Mouse (Mus musculus): Measurements from ENCODE around the gene Zdhhc19.
"Not testable (repeated sequence)": the region's sequence is repeated elsewhere in the genome, so short reads cannot be mapped to it uniquely, and the experiment has no call there.

The Zdhhc19 gene

DNA sequence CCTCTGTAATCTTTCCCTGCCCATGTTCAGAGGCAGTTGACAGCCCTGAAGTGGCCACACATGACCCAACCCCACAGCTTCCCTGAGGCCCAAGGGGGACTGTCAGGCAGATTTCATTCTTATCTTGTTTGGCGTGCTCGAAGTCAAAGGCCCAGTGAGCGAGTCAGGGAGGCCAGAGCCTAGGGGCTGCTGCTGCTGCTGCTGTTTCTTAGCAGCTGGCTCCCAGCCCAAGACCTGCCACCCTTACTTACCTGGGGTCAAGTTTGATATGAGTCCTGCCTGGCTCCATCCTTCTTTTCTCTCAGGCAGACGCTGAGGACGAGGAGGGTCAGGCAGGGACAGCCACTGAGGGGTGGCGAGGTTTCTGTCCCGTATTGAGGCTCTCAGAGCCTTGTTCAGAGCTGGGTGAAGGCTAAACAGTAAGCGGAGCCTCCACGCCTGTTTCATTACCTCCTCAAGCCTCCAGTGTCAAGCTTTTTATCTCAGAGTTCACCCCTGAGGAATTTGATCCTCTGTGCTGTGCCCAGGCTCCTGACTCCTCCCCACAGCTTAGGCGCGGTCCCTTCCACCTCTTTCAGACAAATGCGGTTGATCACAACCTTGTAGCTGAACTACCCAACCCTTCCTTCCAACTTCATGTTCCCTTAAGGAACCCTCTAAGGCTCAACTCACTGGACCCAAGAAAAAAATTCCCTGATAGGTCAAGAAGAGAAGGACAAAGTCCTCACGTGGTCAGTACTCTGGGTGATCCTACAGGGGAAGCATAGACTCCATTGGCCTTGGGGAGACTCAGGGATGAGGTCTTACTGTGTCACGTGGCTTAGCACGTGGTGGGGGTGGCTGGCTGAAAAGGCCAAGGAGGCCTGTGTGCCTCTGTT, 8.6 kb upstream of the Zdhhc19 start, which contains the start of gene Slc51a:
Gene Slc51a, minus strand, starts transcription at position 646 of the 878 bp plus-strand sequence.
- DNase-seq (ENCODE audit: low read depth, low spot score): no peak

DNA sequence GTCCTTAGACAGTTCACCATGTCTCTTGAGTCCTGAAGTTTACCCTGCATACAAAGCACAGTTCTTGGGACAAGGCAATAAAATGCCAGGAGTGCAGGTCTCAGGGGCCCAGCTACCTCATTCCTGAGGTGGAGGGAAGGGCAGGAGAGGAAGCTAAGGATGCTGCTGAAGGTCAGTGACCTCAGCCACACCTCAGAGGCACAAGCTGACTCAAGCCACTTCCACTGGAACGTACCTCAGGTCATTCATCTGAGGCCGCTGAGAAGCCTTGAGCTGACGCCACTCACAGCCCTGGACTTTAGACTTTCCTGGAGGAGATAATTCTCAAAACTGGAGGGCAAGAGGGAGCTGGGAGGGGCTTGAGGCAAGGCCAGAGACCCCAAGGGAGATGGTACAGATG, 7.1 kb upstream of the Zdhhc19 start:
- DNase-seq (ENCODE audit: low read depth, low spot score): no peak

DNA sequence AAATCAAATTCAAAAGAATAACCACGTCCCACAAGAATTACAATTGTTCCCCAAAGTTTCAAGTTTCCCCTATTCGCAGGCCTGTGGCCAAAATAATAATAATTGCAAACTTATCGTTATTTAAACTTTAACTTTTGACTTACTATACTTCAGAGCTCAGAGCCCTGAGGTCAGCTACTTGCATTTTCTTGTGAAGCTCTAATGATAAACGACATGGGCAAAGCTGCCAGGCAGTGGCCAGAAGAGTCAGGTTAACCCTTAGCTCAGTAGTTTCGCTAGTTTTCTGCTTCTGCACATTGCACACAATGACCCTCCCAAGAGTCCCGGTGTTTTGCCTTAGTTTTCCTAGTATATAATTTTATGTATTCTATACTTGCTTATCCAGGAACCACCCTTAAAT, 1.7 kb upstream of the Zdhhc19 start:
- DNase-seq (ENCODE audit: low read depth, low spot score): not testable (repeated sequence)

DNA sequence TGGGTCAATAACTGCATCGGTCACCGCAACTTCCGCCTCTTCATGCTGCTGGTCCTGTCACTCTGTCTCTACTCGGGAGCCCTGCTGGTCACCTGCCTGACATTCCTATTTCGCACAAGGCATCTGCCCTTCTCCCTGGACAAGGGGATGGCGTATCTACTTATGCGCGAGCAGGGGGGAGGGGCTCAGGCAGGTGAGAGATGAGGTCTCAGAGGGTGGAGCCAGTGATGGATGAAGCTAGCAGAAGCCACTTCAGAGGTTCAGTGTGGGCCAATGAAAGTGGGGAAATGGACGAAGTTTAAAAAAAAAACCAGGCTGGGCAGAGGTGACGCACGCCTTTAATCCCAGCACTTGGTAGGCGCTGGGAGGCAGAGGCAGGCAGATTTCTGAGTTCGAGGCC, 2.9 kb downstream of the Zdhhc19 start:
- no peak for DNase-seq (ENCODE audit: low read depth, low spot score)

DNA sequence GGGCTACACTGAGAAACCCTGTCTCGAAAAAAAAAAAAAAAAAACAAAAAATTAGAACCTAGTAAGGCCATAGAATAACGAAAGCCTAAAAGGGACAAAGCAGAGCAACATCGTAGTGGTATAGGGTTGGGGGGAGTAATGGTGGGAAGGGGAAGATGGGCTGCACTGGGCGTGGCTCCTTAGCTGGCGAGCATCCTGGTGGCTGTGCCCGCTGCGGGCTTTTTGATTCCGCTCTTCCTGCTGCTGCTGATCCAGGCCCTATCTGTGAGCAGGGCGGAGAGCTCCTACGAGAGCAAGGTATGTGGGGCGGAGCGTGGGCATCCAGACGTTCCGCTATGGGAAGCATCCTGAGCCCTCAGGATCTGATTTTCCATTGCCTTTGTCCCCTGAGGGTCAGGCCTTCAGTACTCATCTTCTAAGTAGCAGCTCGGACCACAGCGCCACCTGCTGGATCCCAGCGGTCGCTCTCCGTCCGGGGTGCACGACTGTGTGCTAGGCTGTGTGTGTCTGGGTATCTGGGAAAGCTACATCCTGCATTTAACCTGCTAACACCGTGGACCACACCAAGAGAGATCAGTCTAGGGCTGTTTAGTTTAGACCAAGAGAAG, 3.5 kb downstream of the Zdhhc19 start:
- peak; percentile 72 for DNase-seq (ENCODE audit: low read depth, low spot score)

DNA sequence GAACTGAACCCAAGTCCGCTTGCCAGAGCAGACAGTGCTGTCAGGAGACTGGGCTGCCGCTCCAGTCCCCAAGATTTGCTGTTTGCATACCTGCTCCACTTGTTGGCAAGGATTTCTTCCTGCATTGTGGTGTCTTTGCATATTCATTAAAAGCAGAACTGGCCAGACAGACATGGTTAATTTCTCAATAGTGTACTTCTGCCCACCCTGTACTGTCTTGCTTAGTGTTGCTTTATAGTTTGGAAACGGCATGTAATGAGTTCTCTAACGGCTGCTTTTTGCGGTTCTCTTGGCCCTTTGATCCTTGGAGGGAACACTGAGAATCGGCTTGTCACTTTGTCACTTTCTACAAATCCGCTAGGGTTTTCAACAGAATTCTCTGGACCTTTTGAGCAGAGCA, 5.4 kb downstream of the Zdhhc19 start:
- no peak for DNase-seq (ENCODE audit: low read depth, low spot score)

DNA sequence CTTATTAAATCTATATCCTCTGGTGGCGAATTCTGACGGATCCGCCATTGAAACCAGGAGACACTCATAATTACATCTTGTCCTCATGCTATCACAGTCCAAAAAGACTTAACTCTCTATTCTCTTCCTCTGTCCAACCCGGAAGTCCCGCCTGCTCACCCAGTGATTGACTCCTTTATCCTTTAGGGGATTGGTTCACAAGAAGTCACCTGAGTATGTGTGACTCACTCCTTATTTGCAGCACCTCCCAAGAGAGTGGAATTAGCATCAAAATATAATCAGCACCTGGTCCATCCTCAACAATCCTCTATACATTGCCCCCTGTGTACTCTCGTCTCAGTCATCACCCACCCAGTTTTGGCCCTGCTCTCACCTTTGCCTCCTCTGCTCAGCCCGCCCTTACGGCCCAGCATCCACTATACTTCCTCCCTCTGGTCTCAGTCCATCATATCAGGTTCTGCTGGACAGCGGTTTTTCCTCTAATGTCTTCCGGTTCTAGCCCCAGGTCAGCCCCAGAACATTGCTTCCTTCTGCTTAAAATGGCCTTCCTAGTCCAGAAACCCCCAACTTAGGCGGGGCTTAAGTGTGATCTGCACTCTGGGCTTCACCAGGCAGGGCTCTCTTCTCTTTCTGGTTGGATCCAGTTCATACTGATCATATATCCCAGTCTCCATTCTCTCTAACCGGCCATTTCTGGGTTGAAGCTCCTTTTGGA, 6.7 kb downstream of the Zdhhc19 start:
- DNase-seq (ENCODE audit: low read depth, low spot score): no peak

DNA sequence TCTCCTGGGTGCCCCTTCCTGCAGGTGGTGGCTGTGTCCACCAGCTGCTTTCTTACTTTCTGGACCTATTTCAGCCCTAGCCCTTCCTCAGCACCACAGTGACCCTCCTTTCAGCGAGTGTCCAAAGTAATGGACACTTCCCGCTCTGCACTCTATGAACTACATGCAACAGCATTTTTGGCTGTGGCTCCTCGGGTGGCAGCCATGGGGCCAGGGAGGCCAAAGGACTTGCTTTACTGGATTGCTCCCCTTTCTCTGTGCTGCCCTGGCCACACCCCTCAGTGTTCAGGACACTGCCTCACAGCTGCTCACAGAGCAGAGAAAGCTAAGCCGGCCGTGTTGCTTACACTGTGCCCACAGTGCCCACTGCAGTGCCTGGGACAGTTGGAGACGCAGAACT, 7.6 kb downstream of the Zdhhc19 start:
- DNase-seq (ENCODE audit: low read depth, low spot score): no peak

DNA sequence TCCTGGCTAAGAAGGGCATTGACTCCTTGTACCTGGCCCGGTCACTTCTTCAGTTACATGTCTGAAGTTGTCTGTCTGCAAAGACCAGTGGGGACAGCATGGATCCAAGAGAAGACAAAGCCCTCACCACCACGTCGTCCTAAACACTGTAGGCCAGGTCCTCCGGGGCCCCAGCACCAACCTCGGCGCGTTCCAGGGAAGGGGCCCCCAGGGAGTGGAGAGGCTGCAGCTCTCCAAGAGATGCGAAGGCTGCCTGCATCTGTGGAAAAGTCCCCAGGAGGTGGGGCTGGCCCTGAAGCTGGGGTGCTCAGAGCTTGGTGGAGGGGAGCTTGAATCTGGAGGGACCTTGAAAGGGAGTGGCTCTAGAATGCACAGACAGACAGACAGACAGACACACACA, 10.2 kb downstream of the Zdhhc19 start:
- no peak for DNase-seq (ENCODE audit: low read depth, low spot score)

DNA sequence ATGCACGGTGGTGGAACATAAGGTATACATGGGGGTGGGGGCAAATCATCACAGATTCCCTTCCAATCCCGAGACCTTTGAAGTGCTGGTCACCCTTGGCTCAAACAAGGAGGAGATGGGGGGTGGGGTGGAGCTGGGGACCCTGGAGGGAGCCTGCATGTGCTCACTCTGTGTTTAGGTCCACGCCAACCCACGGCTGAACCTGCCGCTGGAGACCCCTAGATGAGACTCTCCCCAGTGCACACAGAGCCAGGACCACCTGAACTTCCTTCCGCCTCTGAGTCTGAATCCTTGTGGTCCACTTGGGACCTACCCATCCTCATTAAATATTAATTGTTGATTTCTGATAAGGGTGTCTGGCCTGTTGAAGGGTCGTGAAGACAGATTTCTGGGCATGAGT, 10.8 kb downstream of the Zdhhc19 start:
- DNase-seq (ENCODE audit: low read depth, low spot score): no peak

DNA sequence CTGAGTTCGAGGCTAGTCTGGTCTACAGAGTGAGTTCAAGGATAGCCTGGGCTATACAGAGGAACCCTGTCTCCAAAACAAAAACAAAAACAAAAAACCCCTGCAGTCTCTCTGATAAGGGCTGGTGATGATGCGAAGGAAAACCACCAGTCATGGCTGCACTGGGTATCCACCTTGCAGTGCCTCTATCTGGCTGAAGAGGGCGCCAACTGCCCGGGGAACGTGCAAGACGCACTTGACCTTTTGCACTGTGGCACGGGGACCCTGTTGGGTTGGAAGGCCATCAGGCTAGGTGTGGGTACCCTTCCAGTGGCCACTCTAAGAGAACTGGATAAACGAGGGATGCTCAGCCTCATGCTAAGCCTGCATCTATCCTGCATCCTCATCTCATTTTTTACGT, 11.3 kb downstream of the Zdhhc19 start:
- DNase-seq (ENCODE audit: low read depth, low spot score): peak; percentile 70

DNA sequence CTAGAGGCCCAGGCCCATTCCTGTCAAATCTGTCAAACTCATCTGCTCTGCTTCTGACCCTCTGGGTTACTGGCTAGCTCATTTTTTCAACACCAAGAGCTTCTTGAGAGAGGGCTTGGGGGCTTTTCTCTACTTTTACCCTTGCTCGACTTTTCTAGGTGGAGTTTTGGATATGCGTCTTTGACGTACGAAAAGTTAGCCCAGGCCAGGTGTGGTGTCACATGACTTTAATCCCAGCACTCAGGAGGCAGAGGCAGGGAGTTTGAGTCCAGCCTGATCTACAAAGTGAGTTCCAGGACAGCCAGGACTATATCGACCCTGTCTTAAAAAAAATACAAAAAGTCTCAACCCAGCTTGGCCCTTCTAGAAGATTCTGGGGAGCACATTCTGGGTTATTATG, 12.0 kb downstream of the Zdhhc19 start:
- DNase-seq (ENCODE audit: low read depth, low spot score): no peak

DNA sequence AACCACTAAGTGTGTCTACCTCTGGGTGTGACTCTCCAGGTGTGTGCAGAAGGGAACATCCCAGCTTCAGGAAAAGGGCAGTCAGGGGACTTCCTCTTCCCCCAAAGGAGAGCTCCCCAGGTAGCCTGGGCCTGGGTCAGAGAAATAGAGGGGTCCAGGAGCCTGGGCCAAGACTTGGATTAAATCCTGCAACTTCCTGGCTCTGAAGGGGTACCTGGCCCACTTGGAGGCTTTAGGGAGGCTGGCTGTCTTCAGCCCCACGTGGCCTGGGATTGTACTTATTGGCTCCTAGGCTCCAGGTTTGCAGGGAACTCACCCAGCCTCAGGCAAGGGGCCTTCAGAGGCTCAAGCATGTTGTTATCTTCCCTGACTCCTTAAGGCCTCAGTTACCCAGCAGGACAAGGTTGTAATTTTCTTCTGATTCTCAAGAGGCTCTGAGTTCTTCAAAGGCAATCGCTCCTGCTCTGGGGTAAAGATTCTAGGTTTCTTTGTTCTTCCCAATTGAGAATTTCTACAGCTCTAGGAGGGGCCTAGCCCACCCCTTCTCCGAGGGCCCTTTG, 12.5 kb downstream of the Zdhhc19 start:
- no peak for DNase-seq (ENCODE audit: low read depth, low spot score)

DNA sequence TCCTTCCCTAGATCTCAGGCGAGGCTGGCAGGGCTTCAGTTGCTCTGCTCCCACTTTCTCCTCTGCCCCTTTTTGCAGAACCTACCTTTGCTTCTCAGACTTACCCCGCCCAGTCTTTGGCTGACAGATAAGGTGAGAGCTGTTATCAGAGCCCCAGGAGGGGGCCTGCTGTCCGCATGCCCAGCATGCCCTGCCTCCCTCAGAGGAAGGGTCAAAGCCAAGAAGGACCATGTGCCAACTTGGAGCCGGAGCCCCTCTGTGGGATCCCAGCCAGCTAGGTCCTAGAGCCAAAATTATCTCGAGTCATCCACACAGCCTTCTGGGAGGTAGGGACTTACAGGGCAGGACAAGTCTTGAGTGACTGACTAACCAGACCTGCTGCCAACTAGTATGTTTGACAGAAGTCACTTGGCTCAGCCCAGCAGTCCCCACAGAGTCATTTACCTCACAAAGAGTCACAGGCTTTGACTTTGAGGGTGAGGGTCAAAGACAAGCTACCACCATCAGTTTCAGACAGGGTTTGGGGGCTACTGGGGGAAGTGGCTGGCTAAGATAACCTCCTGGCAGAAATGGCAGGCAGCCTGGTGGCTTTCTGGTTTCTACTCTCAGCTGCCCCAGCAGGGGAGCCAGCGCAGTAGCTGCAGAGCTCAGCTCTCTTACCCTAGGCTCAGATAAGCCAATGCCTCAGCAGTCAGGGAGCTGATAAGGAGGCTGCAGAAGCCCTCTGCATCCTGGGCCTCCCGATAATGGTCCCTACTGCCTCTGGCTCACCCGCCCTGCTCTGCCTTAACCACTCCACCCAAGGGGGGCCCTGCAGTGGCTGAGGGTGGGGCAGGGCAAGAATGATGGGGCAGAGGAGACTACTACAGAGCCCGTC, 13.2 kb downstream of the Zdhhc19 start:
- peak; percentile 12 for DNase-seq (ENCODE audit: low read depth, low spot score)

DNA sequence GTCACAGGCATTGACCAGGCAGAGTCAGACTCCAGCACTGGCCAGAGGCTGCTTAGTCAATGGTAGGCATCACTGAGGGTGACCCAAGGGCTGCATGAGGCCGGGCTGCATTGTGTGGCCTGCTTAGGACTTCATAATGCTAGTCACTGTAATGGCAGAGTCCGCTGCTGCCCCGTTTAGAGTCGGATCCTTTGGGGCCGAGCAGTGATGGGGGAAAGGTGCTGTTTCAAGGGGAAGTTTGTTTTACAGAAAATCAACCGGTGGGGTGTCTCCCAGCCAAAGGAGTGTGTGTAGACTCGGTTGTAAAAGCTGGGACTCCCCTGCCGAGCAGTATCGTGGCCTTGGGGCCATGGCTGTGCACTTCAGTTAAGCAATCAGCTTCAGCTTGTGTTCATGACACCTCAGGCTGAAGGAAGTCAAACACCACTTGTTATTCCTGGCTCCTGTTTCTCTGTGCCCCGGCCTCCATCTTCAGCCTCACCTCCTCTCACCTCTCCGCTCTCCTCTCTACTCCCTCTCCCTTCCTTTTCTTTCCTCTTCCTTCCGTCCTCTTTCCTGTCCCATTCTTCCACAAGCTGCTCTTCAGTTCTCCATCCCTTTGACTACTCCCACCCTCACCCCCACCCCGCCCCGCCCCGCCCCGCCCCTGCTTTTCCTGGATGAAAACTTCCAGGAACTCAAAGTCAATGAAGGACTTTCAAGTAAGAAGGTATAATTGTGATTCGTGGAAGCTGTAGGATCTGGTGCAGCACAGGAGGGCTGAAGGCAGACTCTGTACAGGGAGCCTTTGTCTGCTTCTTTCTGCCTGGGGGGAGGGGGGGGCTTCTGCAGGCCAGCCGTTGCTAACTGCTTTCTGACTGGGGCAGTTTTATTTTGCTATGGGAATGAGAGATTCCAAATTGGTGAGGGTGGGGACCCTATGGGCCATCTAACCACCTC, 14.6 kb downstream of the Zdhhc19 start:
- DNase-seq (ENCODE audit: low read depth, low spot score): no peak

DNA sequence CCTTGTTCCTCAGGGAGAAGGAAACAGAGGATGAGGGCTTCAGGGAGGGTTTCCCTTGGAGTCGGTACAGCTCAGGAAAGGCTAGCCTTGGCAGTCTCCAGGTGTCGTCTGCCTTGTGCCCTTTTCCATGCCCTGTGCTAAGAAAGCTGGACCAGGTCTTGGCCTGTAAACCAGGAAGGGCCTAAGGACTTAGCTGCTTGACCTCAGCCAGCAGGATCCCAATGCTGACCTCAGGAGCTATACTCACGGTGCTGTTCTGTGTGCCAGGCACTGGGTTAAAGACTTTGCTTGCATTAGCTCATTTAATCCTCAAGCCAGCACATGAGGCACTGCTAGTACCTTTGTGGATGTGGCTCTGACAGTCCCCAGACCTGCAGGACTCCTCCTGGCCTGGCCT, 15.3 kb downstream of the Zdhhc19 start:
- DNase-seq (ENCODE audit: low read depth, low spot score): no peak

DNA sequence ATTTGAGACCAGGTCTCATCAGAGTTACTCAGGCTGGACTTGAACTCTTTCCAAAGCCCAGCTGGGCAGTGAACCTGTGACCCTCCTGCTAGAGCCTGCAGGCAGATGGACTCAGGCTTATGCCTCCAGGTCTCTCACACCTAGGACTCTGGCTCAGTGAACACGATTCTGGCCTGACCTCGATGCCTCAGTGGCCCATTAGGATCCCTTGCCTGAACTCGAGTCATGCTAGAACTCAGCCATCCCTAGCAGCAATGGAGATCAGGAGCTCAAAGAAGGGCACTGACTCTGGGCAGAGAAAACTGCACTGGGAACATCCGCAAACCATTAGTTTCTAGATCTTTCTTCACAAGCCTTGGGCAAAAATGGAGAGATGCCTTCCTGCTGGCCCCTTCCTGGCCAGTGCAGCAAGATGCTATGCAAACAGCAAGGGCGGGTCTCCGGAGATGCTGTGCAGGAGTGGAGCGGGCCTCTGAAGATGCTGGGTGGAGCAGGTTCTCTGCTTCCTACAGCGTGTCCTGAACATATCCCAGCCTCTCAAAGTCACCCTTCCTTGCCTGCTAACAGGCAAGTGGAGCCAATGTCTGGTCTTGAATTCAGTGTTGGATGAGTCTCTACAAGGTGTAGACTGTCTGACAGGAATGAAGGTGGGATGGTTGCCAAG, 15.9 kb downstream of the Zdhhc19 start:
- no peak for DNase-seq (ENCODE audit: low read depth, low spot score)

DNA sequence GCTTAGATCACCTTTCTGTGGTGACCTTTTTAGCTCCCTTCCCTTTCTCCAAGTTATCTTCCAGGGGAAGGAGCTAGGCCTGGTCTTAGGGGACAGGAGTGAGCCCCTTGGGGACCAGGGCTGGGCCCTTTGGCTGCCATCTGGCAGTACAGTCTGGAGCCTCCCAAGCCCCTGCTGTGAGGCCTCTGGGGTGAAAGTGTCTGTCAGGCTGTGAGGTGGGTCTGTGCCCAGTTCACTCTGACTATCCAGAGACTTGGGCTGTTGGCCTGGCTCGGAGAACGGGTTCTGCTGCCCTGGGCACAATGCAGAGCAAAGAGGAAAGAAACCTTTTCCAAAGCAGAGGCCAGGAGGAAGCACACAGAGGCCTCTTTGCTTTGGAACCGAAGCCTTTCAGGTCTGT, 16.9 kb downstream of the Zdhhc19 start:
- no peak for DNase-seq (ENCODE audit: low read depth, low spot score)

DNA sequence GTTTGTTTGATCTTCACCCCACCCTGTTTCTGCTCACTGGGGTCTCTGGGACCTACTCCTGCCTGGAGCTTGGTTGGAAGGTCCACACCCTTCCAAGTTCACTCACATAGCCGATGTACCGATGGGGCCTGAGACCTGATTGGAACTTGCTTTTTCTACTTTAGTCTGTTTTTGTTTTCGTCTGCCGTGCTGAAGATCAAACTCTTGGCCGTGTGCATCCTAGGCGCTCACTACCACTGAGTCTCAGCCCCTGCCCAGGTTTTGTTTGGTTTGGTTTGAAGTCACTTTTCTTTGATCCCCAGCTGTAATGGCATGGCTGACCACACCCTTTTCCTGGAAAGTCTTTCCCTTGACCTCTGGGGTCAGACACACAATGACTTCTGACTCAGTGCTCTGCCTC, 17.3 kb downstream of the Zdhhc19 start:
- no peak for DNase-seq (ENCODE audit: low read depth, low spot score)

DNA sequence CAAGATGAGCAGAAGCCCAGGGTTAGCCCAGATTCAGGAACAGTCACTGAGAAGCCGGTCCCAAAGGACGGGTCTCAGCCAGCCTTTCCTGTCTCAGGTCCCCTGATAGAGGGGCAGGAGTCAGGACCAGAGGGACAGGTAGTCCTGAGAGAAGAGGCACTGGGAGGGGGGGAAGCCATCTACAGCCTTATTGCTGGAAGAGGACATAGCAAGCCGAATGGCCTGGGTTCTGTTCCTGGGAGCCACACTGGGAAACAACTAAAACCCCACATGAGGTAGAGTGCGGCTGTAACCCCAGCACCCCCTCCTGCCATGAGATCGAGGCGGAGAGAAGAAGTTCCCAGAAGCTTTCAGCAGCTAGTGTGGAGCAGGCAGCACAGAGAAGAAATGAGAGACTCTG, 17.9 kb downstream of the Zdhhc19 start:
- DNase-seq (ENCODE audit: low read depth, low spot score): no peak

All from A20 (cell line).